Mouse (Mus musculus): ENCODE results near the gene Fgfr2. TPM values are rescaled to one million over a fixed set of nuclear protein-coding genes. Genes with fewer than 3 reads are reported as not detected.

Fgfr2 gene
- total and polyA plus RNA-seq, 2 experiments from 2014 or later = 12.1 to 32.6 TPM

DNA sequence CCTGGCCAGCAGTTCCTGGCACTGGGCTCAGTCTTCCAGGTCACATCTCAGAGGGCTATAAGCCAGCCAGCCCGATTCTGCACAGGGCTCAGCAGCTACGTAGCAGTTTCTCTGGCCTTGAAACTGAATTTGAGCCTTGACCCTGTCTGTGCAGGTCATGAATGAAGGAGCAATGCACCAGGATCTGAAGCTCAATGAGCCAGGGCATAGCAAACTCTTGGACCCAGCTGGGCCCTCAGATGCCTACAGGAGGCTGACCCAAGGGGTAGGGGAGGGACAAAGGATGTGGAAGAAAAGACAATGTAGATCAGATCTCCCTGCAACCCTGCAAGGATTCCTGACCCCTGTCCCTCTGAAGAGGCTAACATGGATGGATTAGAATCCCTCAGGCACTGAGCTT lies 1801.0 kb downstream of the Fgfr2 start, which contains the start of gene Cuzd1:
Gene Cuzd1 (minus strand): TSS at position 101 of the 400 bp plus-strand sequence.
- WGBS = 81% methylated on average over 2 of the region's 2 CpGs
- no peaks in the 10 kb centered on the region for H3K9me3 ChIP-seq (ENCODE audit: low read length)
- H3K36me3 ChIP-seq (ENCODE audit: insufficient read depth, low read length) = no peaks in the 10 kb centered on the region
- no peak for TF ChIP-seq CTCF (IDR thresholded peaks at IDR 0.05)
- H3K9ac ChIP-seq (replicated peaks; ENCODE audit: low read length, poor library complexity, severe bottlenecking) = no peak within 1 kb of the TSS
- ATAC-seq (ENCODE audit: low FRiP score) (no peak), DNase-seq (ENCODE audit: low spot score) (no peak)
- H3K27ac ChIP-seq (ENCODE audit: low read depth, low read length) = no peak within 1 kb of the TSS
- H3K4me2 ChIP-seq (ENCODE audit: low read depth, low read length, poor library complexity, severe bottlenecking) = no peak within 1 kb of the TSS
- no peak within 1 kb of the TSS for H3K4me3 ChIP-seq (ENCODE audit: low read depth, low read length)
- H3K4me1 ChIP-seq (ENCODE audit: insufficient read depth, low read length) = no peaks in the 10 kb centered on the region
- no peaks in the 10 kb centered on the region for H3K27me3 ChIP-seq (ENCODE audit: insufficient read depth, low read length)

DNA sequence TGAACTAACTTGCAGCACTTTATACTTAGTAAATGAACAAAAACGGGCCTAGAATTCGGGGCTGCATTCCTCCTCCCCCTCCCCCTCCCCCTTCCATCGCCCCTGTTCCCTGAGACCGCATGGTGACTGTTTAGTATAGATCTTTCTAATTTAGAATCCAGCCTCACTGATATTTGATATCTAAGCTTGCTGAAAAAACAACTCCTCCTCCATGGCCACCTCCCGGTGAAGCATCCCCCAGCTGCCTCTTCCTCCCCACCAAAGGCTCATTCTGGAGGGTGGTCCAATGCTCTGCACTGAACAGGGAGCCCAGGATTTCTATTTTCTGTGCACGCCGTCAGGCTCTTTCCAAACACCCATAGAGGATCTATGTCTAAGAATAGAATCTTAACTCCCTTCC lies 1804.8 kb downstream of the Fgfr2 start:
- no peak overlapping the region for H3K4me3 ChIP-seq (ENCODE audit: low read depth, low read length)
- no peak overlapping the region for H3K9ac ChIP-seq (replicated peaks; ENCODE audit: low read length, poor library complexity, severe bottlenecking)
- no peak for DNase-seq (ENCODE audit: low spot score)
- H3K27ac ChIP-seq (ENCODE audit: low read depth, low read length) = no peak overlapping the region
- ATAC-seq (ENCODE audit: low FRiP score) = no peak
- no peaks in the 10 kb centered on the region for H3K9me3 ChIP-seq (ENCODE audit: low read length)
- H3K4me2 ChIP-seq (ENCODE audit: low read depth, low read length, poor library complexity, severe bottlenecking) = no peak overlapping the region
- WGBS = 88% methylated on average over 5 of the region's 7 CpGs
- no peaks in the 10 kb centered on the region for H3K36me3 ChIP-seq (ENCODE audit: insufficient read depth, low read length)
- no peak for TF ChIP-seq CTCF (IDR thresholded peaks at IDR 0.05)
- H3K27me3 ChIP-seq (ENCODE audit: insufficient read depth, low read length) = no peaks in the 10 kb centered on the region
- H3K4me1 ChIP-seq (ENCODE audit: insufficient read depth, low read length) = no peaks in the 10 kb centered on the region

DNA sequence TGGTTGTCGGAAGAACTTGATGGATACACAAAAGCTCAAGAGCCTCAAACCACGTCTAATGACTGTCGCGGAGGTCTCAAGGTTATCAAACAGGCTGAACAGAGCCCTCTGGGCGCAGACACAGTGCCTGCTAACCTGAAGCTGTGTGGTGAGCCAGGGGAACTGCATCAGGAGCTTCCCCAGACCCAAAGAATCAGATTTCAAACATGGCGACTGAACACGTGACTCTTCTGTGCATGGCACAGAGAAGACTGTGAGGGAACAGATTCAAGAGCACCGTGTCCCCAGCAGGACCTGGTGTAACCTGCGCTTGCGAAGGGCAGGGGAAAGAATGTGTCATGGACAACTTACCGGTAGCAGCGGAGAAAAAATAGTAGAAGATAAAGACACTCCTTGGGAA lies 1805.6 kb downstream of the Fgfr2 start:
- TF ChIP-seq CTCF (IDR thresholded peaks at IDR 0.05) = no peak
- Histone ChIP-seq H3K36me3 (ENCODE audit: insufficient read depth, low read length) (no peaks in the 10 kb centered on the region), H3K4me2 (ENCODE audit: low read depth, low read length, poor library complexity, severe bottlenecking) (no peak overlapping the region), H3K9me3 (ENCODE audit: low read length) (no peaks in the 10 kb centered on the region), H3K4me3 (ENCODE audit: low read depth, low read length) (no peak overlapping the region), H3K4me1 (ENCODE audit: insufficient read depth, low read length) (no peaks in the 10 kb centered on the region), H3K27ac (ENCODE audit: low read depth, low read length) (no peak overlapping the region), H3K27me3 (ENCODE audit: insufficient read depth, low read length) (no peaks in the 10 kb centered on the region), H3K9ac (replicated peaks; ENCODE audit: low read length, poor library complexity, severe bottlenecking) (no peak overlapping the region)
- ATAC-seq (ENCODE audit: low FRiP score) = no peak
- WGBS = 74% methylated on average over 12 of the region's 12 CpGs
- DNase-seq (ENCODE audit: low spot score) = no peak

DNA sequence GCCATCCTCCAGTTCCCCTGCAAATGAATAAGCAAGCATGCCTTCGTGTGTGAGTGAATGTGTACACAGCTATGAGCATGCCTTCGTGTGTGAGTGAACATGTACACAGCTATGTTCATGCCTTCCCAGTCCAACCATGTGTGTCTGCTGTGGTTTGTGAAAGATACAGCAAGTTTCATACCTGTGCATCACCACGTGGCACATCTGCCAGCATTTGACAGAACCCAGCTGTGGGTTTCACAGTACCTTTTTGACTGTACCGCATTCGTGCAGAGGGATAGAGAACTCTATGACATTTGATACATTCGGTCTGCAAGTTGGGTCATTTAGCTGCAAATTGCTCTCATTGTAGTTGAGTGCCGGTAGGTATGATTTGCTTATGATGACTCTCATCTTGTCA lies 1808.7 kb downstream of the Fgfr2 start:
- Histone ChIP-seq H3K27ac (ENCODE audit: low read depth, low read length) (no peak overlapping the region), H3K4me2 (ENCODE audit: low read depth, low read length, poor library complexity, severe bottlenecking) (no peak overlapping the region), H3K9me3 (ENCODE audit: low read length) (no peaks in the 10 kb centered on the region), H3K27me3 (ENCODE audit: insufficient read depth, low read length) (no peaks in the 10 kb centered on the region), H3K9ac (replicated peaks; ENCODE audit: low read length, poor library complexity, severe bottlenecking) (no peak overlapping the region), H3K4me3 (ENCODE audit: low read depth, low read length) (no peak overlapping the region), H3K4me1 (ENCODE audit: insufficient read depth, low read length) (no peaks in the 10 kb centered on the region), H3K36me3 (ENCODE audit: insufficient read depth, low read length) (no peaks in the 10 kb centered on the region)
- 88% methylated on average over 7 of the region's 7 CpGs for WGBS
- ATAC-seq (ENCODE audit: low FRiP score) = no peak
- TF ChIP-seq CTCF (IDR thresholded peaks at IDR 0.05) = no peak
- DNase-seq (ENCODE audit: low spot score) = no peak

DNA sequence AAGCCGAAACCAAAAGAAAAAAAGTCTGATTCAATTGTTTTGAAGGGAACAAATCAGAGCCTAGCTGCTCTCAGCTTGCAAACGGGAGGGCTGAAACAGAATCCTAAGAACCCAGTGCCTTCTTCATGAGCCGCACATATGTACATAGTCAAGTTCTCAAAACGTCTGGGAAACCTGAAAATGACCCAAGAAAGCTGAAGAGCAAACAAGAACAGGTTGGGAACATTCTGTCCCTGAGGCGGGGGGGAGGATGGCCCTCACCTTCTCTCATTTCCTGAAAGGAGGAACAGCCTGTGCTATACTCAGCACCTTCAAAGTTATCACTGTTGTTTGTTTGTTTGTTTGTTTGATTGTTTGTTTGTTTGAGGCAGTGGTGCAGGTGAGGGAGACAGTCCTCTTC lies 1816.4 kb downstream of the Fgfr2 start:
- Histone ChIP-seq H3K9me3 (ENCODE audit: low read length) (no peaks in the 10 kb centered on the region), H3K36me3 (ENCODE audit: insufficient read depth, low read length) (no peaks in the 10 kb centered on the region), H3K9ac (replicated peaks; ENCODE audit: low read length, poor library complexity, severe bottlenecking) (no peak overlapping the region), H3K4me3 (ENCODE audit: low read depth, low read length) (no peak overlapping the region), H3K27ac (ENCODE audit: low read depth, low read length) (no peak overlapping the region), H3K4me1 (ENCODE audit: insufficient read depth, low read length) (no peaks in the 10 kb centered on the region), H3K27me3 (ENCODE audit: insufficient read depth, low read length) (no peaks in the 10 kb centered on the region), H3K4me2 (ENCODE audit: low read depth, low read length, poor library complexity, severe bottlenecking) (no peak overlapping the region)
- TF ChIP-seq CTCF (IDR thresholded peaks at IDR 0.05) = no peak
- 85% methylated on average over 5 of the region's 5 CpGs for WGBS
- no peak for DNase-seq (ENCODE audit: low spot score)
- ATAC-seq (ENCODE audit: low FRiP score) = no peak

DNA sequence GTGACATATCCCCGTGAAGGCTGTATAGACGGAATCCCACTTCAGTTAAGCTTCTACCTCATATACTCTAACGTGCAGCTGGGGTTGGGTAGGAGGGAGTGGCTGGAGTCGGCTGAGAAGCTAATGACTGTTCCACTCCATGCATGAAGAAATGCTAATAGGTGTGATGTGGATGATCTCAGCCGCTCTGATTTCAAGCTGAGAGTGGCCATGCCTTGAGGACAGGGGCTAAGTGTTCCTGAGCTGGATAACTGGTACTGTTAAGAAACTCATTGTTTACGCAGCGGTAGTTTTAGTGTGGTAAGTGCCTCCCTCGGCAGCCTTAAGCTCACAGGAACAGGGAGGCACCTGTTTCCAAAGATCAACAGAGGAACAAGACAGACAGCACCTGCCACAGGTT lies 1819.8 kb downstream of the Fgfr2 start:
- H3K9me3 ChIP-seq (ENCODE audit: low read length) = no peaks in the 10 kb centered on the region
- TF ChIP-seq CTCF (IDR thresholded peaks at IDR 0.05) = no peak
- WGBS = 86% methylated on average over 8 of the region's 8 CpGs
- H3K4me3 ChIP-seq (ENCODE audit: low read depth, low read length) = no peak overlapping the region
- ATAC-seq (ENCODE audit: low FRiP score) (no peak), DNase-seq (ENCODE audit: low spot score) (no peak)
- H3K4me2 ChIP-seq (ENCODE audit: low read depth, low read length, poor library complexity, severe bottlenecking) = no peak overlapping the region
- no peaks in the 10 kb centered on the region for H3K4me1 ChIP-seq (ENCODE audit: insufficient read depth, low read length)
- H3K36me3 ChIP-seq (ENCODE audit: insufficient read depth, low read length) = no peaks in the 10 kb centered on the region
- no peak overlapping the region for H3K9ac ChIP-seq (replicated peaks; ENCODE audit: low read length, poor library complexity, severe bottlenecking)
- H3K27ac ChIP-seq (ENCODE audit: low read depth, low read length) = no peak overlapping the region
- H3K27me3 ChIP-seq (ENCODE audit: insufficient read depth, low read length) = no peaks in the 10 kb centered on the region

Data from midbrain, postnatal 0 days (tissue).